In the genomic region with DNA sequence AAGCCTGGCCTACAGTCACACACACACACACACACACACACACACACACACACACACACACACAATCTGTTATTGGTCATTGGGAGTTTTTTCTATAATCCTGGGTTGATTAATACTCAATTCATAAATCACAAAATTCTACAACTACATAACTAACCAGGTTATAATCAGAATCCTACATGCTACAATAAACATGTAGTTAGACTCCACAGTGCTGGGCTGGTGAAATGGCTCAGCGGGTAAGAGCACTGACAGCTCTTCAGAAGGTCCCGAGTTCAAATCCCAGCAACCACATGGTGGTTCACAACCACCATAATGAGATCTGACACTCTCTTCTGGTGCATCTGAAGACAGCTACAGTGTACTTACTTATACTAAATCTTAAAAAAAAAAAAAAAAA, we compare ENCODE assay signal across 2 mouse cellular contexts.
TF ChIP-seq lines count a peak whose summit lies in the region.

No protein-coding gene starts in this region.

TF ChIP-seq in CH12.LX, 34 proteins besides CTCF, POLR2A, EP300 and RAD21:
- TF ChIP-seq HCFC1 (IDR thresholded peaks at IDR 0.05; ENCODE audit: low read depth, low read length), result no peak
- TF ChIP-seq TBP (conservative IDR thresholded peaks at IDR 0.05; ENCODE audit: low read depth, low read length), result peak; percentile 87
- TF ChIP-seq ZNF384 (IDR thresholded peaks at IDR 0.05; ENCODE audit: low read depth, low read length), result 0 out of 2 replicates have a peak, but pooled peaks have one; percentile 40

TF ChIP-seq in MEL, 35 proteins besides CTCF, POLR2A, EP300 and RAD21:
- TF ChIP-seq TBP (IDR thresholded peaks at IDR 0.05; ENCODE audit: low read depth, low read length) (peak; percentile 75), TCF12 (IDR thresholded peaks at IDR 0.05; ENCODE audit: low read depth, low read length) (no peak)
